Mouse (Mus musculus) forebrain, embryonic 13.5 days (tissue): ENCODE measurements around the gene Hcn2. TPM values are rescaled to one million over a fixed set of nuclear protein-coding genes. Genes with fewer than 3 reads are reported as not detected.

Experiments
- ATAC-seq: fragments of 200-750 bp; cut with Nextera tagmentation; 2 replicates; pipeline ENCODE4 v1.8.0; 2017
- H3K27ac ChIP-seq: fragments of 300-500 bp; sonication (generic); 2 replicates; pipeline ENCODE4 v1.5.1; 2015; ENCODE audit warnings: inconsistent platforms, mild to moderate bottlenecking, moderate library complexity
- H3K27me3 ChIP-seq: fragments of 300-500 bp; sonication (generic); 2 replicates; pipeline ENCODE4 v1.6.1; 2015; ENCODE audit warnings: mild to moderate bottlenecking, inconsistent platforms
- H3K36me3 ChIP-seq: fragments of 300-500 bp; sonication (generic); 2 replicates; pipeline ENCODE4 v1.6.1; 2015; ENCODE audit warnings: mild to moderate bottlenecking, inconsistent platforms; ENCODE audit not compliant: poor library complexity, severe bottlenecking
- H3K4me1 ChIP-seq: fragments of 300-500 bp; sonication (generic); 2 replicates; pipeline ENCODE4 v1.6.1; 2015; ENCODE audit warnings: inconsistent platforms
- H3K4me2 ChIP-seq: fragments of 300-500 bp; sonication (generic); 2 replicates; pipeline ENCODE4 v1.6.1; 2015; ENCODE audit warnings: inconsistent platforms, mild to moderate bottlenecking, moderate library complexity
- H3K4me3 ChIP-seq: fragments of 300-500 bp; sonication (generic); 2 replicates; pipeline ENCODE4 v1.5.1; 2015; ENCODE audit warnings: mild to moderate bottlenecking, inconsistent platforms
- H3K9ac ChIP-seq: fragments of 300-500 bp; sonication (generic); 2 replicates; pipeline ENCODE4 v1.6.1; 2015; ENCODE audit warnings: mild to moderate bottlenecking, inconsistent platforms
- H3K9me3 ChIP-seq: fragments of 300-500 bp; sonication (generic); replicated peaks from 2 replicates; pipeline ENCODE4 v1.6.1; 2016; ENCODE audit warnings: inconsistent platforms
- WGBS: fragments of 180-500 bp; shearing (Covaris S2); methylation state at CpG from one replicate; pipeline ENCODE4 v1.1.7; 2015; 5-methylcytosine and 5-hydroxymethylcytosine counted together
- polyA plus RNA-seq: library from polyadenylated mRNA; unstranded; fragments of >200 nt; fragmentation: Nextera tagmentation; extraction: Ambion mirVana; gene quantifications from 2 replicates; pipeline ENCODE4 v1.2.1, GENCODE M21; 2015

Hcn2 gene
- polyA plus RNA-seq, 1 experiment from 2014 or later: 0.06 TPM

DNA sequence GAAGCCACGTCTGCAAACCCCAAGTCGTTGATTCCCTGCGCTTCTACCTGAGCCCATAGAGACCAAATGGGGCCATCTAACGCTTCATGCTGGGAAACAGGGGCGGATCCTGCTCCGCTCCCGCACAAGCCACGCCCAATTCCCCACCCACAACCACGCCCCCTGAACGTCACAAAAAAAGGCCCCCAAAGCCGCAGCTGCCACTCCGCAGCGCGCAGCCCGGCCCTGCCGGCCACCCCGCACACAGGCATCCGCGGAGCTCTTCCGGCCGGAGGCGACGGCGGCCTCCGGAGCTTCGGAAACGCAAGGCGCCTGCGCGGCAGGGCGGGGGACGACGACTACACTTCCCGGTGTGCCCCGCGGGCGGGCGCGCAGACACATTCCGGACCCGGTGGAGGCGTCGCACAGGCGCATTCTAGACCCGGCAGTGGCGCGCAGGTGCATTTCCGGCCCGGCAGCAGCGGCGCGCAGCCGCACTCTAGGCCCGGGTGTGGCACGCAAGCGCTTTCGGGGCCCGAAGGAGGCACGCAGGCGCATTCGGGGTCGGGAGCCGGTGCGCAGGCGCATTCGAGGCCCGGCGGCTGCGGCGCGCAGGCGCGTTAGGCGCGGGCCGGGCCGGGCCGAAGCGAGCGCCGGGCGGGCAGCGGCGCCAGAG lies 34.7 kb upstream of the Hcn2 start, which contains the start of gene Cdc34:
Gene Cdc34, plus strand, starts transcription at position 605 of the 655 bp plus-strand sequence.
- peak within 1 kb of the TSS; percentile 92 for H3K4me3 ChIP-seq
- no peaks in the 10 kb centered on the region for H3K27me3 ChIP-seq
- ATAC-seq: peak; percentile 96
- peak within 1 kb of the TSS; percentile 93 for H3K4me2 ChIP-seq
- peaks cover 26% of the 10 kb centered on the region for H3K4me1 ChIP-seq
- H3K36me3 ChIP-seq: peaks cover 28% of the 10 kb centered on the region
- peak within 1 kb of the TSS; percentile 88 for H3K9ac ChIP-seq
- peak within 1 kb of the TSS; percentile 86 for H3K27ac ChIP-seq
- H3K9me3 ChIP-seq: no peaks in the 10 kb centered on the region
- WGBS: under 1% methylated on average over 50 of the region's 84 CpGs

DNA sequence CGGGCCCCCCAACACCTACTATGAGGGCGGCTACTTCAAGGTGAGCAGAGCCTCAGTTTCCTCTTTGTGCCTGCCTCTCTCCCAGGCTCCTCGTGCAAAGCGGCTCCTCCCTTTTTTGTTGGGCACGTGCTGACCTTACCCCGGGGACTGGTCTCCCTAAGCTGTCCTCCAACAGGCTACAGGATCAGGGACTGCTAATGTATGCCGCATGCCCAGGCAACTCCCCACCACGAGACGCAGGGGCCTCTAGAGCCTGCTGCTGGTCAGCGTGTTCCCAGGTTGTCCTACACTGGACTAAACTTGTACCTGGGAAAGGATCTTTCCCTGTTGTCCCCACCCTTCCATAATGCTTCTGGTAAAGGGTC lies 33.9 kb upstream of the Hcn2 start:
- Histone ChIP-seq H3K27me3 (no peaks in the 10 kb centered on the region), H3K4me1 (peaks cover 26% of the 10 kb centered on the region), H3K27ac (peak overlapping the region; percentile 86), H3K4me3 (peak overlapping the region; percentile 92), H3K9me3 (no peaks in the 10 kb centered on the region), H3K9ac (peak overlapping the region; percentile 88), H3K4me2 (peak overlapping the region; percentile 93), H3K36me3 (peaks cover 35% of the 10 kb centered on the region)
- 0% methylated on average over 10 of the region's 10 CpGs for WGBS
- ATAC-seq: peak; percentile 2; the same call in 1 of the 2 replicates

DNA sequence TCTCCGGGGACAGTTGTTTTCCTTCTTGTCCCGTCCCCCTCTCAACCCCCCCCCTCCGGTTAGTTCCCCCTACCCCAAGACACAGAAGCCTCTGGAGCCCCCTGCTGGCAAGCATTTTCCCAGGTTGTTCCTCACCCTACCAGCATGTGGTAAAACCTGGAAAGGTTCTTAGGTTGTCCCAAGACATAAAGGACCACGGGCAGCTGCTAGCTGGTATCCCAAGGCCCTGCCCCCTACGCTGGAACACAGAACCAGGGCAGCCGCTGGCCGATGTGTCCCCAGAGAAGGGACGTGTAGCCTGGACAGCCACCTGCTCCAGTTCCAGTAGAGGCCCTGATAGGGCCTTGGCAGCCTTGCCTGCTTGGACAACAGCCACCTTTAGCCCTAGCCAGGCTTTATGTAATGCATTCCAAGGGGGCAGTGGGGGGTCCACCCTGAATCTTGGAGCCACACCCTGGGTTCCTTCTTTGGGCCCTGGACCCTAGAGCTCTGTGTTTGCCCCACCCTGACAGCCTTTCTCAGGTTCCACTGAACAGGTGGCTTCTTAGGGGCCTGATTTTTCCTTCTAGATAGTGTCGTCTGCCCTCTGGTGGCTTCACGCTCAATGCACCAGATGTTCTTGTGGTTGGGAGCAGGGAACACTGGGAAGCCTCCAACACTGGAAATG lies 33.4 kb upstream of the Hcn2 start:
- peak overlapping the region; percentile 88 for H3K9ac ChIP-seq
- H3K4me2 ChIP-seq: peak overlapping the region; percentile 93
- H3K4me3 ChIP-seq: peak overlapping the region; percentile 92
- peaks cover 40% of the 10 kb centered on the region for H3K36me3 ChIP-seq
- peaks cover 26% of the 10 kb centered on the region for H3K4me1 ChIP-seq
- no peak for ATAC-seq
- 5% methylated on average over 10 of the region's 10 CpGs for WGBS
- H3K27ac ChIP-seq: peak overlapping the region; percentile 86
- H3K9me3 ChIP-seq: no peaks in the 10 kb centered on the region
- no peaks in the 10 kb centered on the region for H3K27me3 ChIP-seq

DNA sequence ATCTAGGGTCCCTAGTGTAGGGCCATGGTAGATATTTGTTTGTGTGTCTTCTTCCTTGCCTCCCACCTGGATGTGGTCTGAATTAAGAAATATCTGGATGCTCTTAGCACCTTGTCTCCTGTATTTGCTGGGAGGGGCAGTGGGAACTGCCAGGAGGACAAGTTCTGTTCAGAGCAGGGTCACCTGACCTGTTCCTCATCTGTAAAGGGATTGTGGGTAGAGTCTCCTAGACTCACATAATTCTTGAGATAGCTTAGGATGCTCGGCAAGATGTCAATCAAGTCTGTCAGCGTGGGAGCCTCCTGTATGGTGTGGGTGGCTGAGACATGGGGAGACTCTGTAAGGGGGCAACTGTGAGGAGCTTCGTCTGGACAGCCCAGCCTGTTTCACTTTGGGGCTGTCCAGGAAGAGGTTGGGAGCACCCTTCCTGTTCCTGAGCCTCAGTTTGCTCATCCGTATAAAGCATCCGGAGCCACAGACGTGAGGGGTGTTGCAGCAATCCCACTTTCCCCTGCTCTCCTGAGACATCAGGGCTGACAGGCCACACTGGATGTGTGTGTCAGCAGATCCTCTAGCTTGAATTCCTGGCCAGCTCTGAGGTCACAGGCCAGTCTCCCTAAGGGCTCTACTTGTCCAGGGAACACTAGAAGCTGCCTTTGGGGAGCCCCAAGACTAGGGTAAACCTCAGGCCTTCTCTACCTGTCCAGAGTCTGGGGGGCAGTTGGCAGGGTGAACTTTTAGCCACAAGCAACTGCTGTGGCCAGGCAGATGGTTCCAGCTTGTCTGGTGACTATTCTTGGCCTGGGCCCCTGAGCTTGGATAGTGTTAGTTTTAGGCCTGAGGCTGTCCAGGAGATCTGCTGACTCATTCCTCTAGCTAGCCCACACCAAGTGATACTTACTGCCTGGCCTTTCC lies 32.5 kb upstream of the Hcn2 start:
- Histone ChIP-seq H3K4me2 (peak overlapping the region; percentile 93), H3K4me1 (peaks cover 26% of the 10 kb centered on the region), H3K27ac (no peak overlapping the region), H3K9ac (peak overlapping the region; percentile 88), H3K27me3 (no peaks in the 10 kb centered on the region), H3K36me3 (peaks cover 50% of the 10 kb centered on the region), H3K4me3 (peak overlapping the region; percentile 92), H3K9me3 (no peaks in the 10 kb centered on the region)
- ATAC-seq: no peak
- WGBS: 92% methylated on average over 6 of the region's 6 CpGs

DNA sequence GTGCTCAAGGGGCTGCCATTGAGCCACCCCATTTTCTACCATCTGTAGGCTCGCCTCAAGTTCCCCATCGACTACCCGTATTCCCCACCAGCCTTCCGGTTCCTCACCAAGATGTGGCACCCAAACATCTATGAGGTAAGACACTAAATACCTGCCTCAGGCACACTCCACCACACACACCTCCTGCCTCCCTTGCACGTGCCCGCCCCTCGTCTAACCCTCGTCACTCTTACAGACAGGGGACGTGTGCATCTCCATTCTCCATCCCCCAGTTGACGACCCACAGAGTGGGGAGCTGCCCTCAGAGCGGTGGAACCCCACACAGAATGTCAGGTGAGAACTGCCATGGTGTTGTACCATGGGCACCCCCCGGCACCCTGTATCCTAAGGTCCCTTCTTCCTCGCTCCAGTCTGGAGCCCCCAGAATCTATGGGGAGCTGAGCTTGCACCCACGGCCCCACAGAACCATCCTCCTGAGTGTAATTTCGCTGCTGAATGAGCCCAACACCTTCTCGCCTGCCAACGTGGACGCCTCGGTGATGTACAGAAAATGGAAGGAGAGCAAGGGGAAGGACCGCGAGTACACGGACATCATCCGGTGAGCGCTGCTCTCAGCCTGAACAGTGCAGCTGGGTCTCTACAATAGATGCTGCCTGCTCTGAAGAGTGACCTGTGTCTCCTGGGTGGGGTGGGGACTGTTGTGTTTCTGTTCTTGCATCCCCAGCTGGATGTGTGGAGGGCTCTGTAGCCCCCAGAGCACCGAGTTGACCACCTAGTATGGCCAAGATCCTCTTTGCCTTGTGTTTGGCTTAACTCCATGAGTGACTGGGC lies 31.4 kb upstream of the Hcn2 start:
- Histone ChIP-seq H3K9ac (no peak overlapping the region), H3K27me3 (no peaks in the 10 kb centered on the region), H3K36me3 (peaks cover 58% of the 10 kb centered on the region), H3K4me1 (peaks cover 26% of the 10 kb centered on the region), H3K4me3 (no peak overlapping the region), H3K4me2 (no peak overlapping the region), H3K9me3 (no peaks in the 10 kb centered on the region), H3K27ac (no peak overlapping the region)
- WGBS: 96% methylated on average over 25 of the region's 25 CpGs
- ATAC-seq: no peak

DNA sequence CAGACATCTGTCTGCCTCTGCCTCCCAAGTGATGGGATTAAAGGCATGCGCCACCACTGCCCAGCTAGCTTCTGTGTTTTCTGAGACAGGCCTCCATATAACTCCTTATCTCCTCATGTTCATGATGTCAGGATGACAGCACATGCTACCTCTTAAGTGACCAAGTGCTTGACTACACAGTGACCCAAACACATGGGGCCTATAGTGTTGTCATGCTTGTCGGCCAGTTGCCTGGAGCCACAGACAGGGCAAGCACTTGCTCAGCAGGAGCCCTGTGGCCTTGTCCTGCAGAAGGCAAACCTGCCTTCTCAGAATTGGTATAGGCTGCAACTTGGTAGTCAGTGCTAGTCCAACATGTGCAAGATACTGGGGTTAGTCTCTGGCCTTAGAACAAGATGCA lies 30.2 kb upstream of the Hcn2 start:
- Histone ChIP-seq H3K4me2 (no peak overlapping the region), H3K4me3 (no peak overlapping the region), H3K9me3 (no peaks in the 10 kb centered on the region), H3K27me3 (no peaks in the 10 kb centered on the region), H3K4me1 (peaks cover 20% of the 10 kb centered on the region), H3K9ac (no peak overlapping the region), H3K27ac (no peak overlapping the region), H3K36me3 (peaks cover 58% of the 10 kb centered on the region)
- ATAC-seq: no peak
- 91% methylated on average over 2 of the region's 2 CpGs for WGBS

DNA sequence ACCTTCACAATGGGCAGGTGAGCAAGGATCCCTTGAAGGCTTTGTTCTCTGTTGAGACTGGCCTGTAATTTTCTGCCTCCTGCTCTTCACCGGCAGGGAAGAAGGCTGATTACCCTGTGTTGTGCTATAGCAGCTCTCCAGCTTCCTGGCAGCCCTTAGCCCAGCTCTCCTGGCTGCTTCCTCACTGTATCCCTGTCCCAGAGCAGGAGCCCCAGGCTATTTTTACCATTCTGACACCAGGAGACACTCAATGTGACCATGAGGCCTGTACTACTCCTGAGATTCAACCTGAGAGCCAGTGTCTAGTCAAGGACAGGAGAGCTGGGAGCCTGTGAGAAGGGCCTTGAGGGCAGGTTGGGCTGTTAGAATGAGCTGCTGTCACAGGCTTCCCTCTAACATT lies 29.7 kb upstream of the Hcn2 start:
- peaks cover 58% of the 10 kb centered on the region for H3K36me3 ChIP-seq
- 100% methylated on average over 1 of the region's 1 CpGs for WGBS

DNA sequence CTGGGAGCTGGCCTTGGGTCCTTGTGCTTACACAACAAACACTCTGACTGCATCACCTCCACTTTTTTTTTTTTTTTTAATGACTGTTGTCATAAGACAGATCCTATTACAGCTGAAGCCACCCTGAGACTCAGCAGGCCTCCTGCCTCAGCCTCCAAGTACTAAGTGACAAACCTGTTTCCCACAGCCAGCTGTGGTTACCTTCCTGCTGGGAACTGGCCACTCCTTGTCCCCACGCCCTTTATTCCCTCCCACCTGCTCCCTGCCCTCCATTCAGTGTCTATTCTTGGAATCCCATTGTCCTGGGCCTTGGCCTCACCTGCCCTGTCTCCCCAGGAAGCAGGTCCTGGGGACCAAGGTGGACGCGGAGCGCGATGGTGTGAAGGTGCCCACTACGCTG lies 28.9 kb upstream of the Hcn2 start:
- peaks cover 5% of the 10 kb centered on the region; the same call in 1 of the 2 replicates for H3K9me3 ChIP-seq
- H3K36me3 ChIP-seq: peaks cover 58% of the 10 kb centered on the region
- peaks cover 19% of the 10 kb centered on the region for H3K4me1 ChIP-seq
- no peak overlapping the region for H3K9ac ChIP-seq
- ATAC-seq: no peak
- H3K27ac ChIP-seq: no peak overlapping the region
- no peak overlapping the region for H3K4me2 ChIP-seq
- 97% methylated on average over 6 of the region's 6 CpGs for WGBS
- H3K27me3 ChIP-seq: no peaks in the 10 kb centered on the region
- no peak overlapping the region for H3K4me3 ChIP-seq

More for the DNA sequence above, 29.7 kb upstream of the Hcn2 start:
- Histone ChIP-seq H3K9me3 (no peaks in the 10 kb centered on the region), H3K4me2 (no peak overlapping the region), H3K4me1 (peaks cover 19% of the 10 kb centered on the region), H3K27ac (no peak overlapping the region), H3K9ac (no peak overlapping the region), H3K4me3 (no peak overlapping the region), H3K27me3 (no peaks in the 10 kb centered on the region)
- no peak for ATAC-seq

DNA sequence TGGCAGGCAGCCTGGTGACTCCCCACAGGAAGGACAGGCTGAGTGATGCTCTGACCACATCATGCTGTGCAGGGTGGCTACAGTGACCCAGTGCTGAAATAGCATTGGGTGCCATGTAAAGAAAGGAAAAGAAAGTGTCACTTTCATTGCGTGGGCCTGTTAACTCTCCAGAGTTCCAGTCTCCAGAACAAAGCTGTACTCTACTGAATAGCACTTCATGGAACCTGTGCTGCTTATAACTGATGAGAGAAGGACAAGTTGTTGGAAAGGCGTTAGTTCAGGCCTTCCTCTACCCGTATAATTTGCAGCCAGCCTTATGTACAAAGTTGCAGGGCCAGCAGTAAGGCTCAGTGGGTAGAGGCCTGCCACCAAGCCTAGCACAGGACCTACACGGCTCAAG lies 27.7 kb upstream of the Hcn2 start, which contains the start of gene Gzmm:
Gene Gzmm, plus strand, starts transcription at position 301 of the 400 bp plus-strand sequence.
- Histone ChIP-seq H3K4me3 (no peak within 1 kb of the TSS), H3K4me1 (peaks cover 7% of the 10 kb centered on the region), H3K9ac (no peak within 1 kb of the TSS), H3K27ac (no peak within 1 kb of the TSS; the same call in 1 of the 2 replicates), H3K36me3 (peaks cover 58% of the 10 kb centered on the region), H3K27me3 (no peaks in the 10 kb centered on the region), H3K9me3 (peaks cover 6% of the 10 kb centered on the region; the same call in 1 of the 2 replicates), H3K4me2 (no peak within 1 kb of the TSS)
- no peak for ATAC-seq
- 85% methylated on average over 4 of the region's 4 CpGs for WGBS

DNA sequence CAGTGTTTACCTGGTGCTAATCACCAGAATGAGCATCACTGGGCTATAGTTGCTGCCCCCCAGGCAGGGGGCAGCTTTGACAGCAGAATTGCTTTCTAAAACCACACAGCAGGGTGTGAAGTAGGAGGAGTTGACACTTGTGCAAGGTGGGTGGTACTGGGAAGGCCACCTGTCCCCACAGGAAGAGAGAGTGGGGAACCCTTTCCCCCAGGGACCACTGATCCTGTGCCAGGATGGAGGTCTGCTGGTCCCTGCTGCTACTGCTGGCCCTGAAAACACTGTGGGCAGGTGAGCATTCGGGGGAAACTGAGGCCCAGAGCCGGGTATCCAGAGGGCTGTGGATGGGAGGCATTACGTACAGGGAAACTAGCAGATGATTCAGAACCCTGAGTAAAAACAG lies 27.3 kb upstream of the Hcn2 start:
- Histone ChIP-seq H3K9ac (no peak overlapping the region), H3K27ac (no peak overlapping the region), H3K4me3 (no peak overlapping the region), H3K4me2 (no peak overlapping the region), H3K9me3 (peaks cover 6% of the 10 kb centered on the region; the same call in 1 of the 2 replicates), H3K36me3 (peaks cover 56% of the 10 kb centered on the region), H3K27me3 (no peaks in the 10 kb centered on the region), H3K4me1 (peaks cover 2% of the 10 kb centered on the region)
- WGBS: 97% methylated on average over 3 of the region's 3 CpGs
- ATAC-seq: no peak

DNA sequence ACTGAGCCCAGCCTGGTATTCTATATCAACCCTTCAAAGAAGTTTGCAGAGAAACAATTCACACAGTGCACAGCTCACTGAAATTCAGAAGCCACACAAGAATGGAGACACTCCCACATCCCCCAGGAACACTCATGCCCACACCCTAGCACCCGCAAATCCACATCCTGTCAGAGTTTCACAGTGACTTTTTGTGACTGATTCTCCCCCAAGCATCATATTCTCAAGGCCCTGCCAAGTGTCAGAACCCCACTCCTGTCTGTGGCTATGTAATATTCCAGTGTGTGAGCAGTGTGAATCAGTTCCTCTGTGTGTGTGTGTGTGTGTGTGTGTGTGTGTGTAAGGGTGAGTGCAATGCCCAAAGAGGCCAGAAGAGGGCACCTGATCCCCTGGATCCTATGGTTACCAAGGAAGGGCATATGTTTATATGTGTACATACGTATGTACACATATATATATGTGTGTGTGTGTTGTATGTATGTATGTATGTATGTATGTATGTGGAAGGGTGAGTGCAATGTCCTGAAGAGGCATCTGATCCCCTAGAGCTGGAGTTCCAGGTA lies 24.4 kb upstream of the Hcn2 start:
- no peak overlapping the region for H3K27ac ChIP-seq
- peaks cover 27% of the 10 kb centered on the region for H3K36me3 ChIP-seq
- peaks cover 8% of the 10 kb centered on the region; the same call in 1 of the 2 replicates for H3K4me1 ChIP-seq
- no peak overlapping the region for H3K4me2 ChIP-seq
- peaks cover 6% of the 10 kb centered on the region; the same call in 1 of the 2 replicates for H3K9me3 ChIP-seq
- no peak for ATAC-seq
- WGBS: 94% methylated on average over 2 of the region's 2 CpGs
- H3K4me3 ChIP-seq: no peak overlapping the region
- no peaks in the 10 kb centered on the region for H3K27me3 ChIP-seq
- no peak overlapping the region for H3K9ac ChIP-seq
